Mouse (Mus musculus) bone marrow, adult 2 months (tissue): ENCODE data around the gene 9430097D07Rik.
A peak's percentile ranks its signal among the peaks of the same experiment; 100 is the strongest.

Source experiments
- CTCF ChIP-seq: fragments of 200-500 bp; IDR thresholded peaks from 2 replicates; pipeline ENCODE4 v1.5.1; 2011; ENCODE audit warnings: low read length, control low read depth; ENCODE audit not compliant: control insufficient read depth, insufficient read depth
- POLR2A ChIP-seq: fragments of 200-500 bp; IDR thresholded peaks from 2 replicates; pipeline ENCODE4 v1.6.1; 2011; ENCODE audit warnings: low read depth, mild to moderate bottlenecking, control low read depth, low read length, borderline replicate concordance; ENCODE audit not compliant: control insufficient read depth

DNA sequence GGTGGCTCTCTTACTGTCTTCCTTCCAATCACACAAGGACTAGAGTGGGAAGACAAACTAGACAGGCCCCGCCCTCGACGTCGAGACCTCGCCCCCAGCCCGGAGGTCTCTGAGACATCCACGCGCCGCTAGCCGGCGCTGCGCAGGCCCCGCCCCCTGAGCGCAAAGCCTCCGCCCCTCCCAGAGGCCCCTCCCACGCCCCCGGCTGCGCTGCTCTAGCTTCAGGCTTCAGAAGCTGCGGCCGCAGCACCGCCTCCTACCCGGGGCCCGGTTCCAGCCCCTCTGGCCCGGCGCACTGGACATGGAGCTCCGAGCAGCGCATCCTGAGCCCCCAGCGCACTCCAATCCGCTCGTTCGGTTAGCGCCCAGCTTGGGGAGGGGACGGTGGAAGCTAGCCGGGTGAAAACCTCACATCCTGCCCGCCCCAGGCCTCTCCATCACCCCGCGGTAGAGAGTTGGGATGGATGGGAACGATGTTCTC, 11.4 kb upstream of the 9430097D07Rik start, which contains the start of gene St6galnac4:
- TF ChIP-seq CTCF = peak; percentile 19; the same call in 1 of the 2 replicates
- peak; percentile 52; the same call in 1 of the 2 replicates for TF ChIP-seq POLR2A
